Mouse (Mus musculus) heart, postnatal 25 days (tissue): ENCODE measurements at regions not wholly inside any gene's neighbourhood (a gene's known extent, or its start where the extent isn't known, plus 50 kb on each side); places are given as distances from the start of the nearest gene placed in this dataset.

Source experiments
- DNase-seq: peaks from one replicate; pipeline ENCODE4 v3.0.0; 2022; ENCODE audit warnings: low spot score
- intact Hi-C: fragments of 180-260 bp; cut with DNase I; formaldehyde crosslinking; loops from one replicate; pipeline ENCODE4 v1.15.1; 2025

DNA sequence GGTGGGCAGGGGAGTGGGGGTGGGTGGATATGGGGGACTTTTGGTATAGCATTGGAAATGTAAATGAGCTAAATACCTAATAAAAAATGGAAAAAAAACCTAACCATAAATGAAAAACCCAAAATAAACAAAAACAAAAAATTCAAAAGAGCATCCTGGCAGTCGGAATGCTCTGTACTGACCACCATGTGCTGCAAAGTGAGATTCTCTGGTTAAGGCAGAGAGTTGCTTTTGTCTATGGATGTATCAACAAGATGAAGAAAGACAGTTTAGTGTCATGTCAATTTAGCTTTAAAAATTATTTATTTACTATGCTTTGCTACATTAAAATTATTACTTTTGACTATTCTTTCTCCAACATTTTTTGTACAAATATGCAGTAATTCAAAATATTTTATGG is 88.5 kb downstream of the E330014E10Rik start:
- DNase-seq: no peak
- intact Hi-C loops: no loop called here

DNA sequence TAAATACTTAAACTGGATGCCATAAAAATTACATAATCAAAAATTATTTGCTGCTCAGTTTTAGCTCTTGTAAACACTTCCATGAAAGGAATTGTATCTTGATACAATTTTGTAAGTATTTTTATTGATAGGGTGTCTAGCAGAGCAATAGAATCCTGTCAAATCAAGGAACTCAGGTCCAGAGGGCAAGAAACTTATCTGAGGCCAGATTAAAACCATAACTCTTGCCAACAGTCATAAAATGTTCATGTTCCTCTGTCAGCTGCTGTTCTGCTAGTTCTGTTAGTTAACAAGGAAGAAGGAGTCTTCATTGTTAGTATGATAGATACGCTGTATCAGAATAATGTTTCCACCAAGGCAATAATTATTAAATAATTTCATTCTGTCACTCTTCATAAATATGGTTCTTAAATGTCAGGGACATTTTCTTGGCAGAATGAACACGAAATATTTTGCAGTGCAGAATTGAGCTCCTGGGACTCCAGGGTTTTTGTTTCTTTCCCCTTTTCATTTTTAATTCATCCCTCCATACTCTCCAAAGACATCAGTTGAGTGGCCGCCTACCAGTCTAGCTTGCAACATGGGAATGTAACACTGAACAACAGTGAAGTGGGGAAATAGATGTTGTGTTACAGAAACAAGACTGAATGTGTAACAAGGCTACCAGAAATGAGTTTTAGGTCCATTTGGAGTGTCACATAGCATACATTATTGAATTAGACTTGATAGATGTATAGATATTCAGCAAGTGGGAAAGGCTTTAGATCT is 89.1 kb downstream of the E330014E10Rik start:
- no peak for DNase-seq
- intact Hi-C loops: no loop called here

DNA sequence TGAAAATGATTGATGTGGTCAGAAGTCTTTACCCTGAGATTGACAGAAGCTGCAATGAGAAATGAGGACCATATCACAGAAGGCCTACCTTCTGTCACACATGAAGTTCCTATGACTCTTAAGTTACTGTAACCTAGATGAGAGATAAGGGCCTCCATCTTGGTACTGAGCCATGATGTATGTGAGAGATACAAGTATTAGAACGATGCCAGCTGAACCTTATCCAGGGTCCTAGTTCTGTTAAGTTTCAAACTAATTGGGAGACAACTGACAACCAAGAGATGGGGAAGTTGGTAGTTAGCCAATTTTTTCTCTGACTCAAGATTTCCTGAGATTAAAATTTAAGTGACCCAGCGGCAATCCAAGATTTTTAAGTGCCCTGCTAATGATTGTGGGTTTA is 89.7 kb downstream of the E330014E10Rik start:
- intact Hi-C loops: no loop called here
- DNase-seq: no peak

DNA sequence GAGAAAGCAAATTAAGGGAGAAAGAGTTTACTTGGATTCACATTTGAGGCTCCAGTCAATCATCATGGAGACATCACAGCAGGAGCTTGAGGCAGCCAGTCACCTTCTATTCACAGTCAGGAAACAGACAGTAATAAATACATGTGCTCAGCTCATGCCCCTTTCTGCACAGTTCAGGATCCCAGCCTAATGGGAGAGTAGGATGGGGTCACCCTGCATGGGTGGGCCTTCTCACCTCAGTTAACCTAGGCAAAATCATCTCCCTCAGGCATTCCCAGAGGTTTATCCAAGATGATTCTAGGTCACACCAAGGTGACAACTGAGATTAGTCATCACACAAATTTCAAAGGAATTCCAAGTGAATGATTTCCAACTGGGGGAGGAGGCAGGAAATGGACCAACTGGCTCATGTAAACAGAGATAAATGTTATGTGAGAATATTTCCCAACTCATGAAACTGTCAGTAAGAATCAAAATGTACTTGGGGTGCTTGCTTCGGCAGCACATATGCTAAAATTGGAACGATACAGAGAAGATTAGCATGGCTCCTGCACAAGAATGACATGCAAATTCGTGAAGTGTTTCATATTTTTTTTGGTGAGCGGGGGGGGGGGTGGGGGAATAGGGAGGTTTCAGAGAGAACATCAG is 89.8 kb upstream of the Cxcl13 start:
- no peak for DNase-seq
- intact Hi-C loops: no loop called here

DNA sequence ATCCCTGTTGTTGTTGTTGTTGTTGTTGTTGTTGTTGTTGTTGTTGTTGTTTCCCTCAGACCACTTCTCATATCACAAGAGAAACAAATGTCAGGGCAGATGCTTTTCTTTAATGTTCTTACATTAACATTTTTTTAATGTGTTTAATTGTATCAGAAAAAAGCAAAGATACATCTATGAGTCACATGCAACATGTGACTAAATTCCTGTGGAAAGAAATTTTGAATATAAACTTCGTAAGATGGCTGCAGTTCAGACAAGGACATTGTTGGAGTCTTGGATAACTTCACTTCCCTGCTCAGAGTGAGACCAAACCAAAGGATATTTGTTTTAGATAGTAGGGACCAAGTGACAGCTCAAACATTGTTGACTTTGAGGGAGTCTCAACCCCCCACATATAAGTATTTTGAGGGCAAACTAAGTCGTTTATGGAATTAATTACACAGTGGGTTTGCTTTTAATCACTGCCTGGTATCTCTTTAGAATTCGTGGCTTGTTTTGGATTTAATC is 86.4 kb upstream of the Cxcl13 start:
- intact Hi-C loops: no loop called here
- no peak for DNase-seq

DNA sequence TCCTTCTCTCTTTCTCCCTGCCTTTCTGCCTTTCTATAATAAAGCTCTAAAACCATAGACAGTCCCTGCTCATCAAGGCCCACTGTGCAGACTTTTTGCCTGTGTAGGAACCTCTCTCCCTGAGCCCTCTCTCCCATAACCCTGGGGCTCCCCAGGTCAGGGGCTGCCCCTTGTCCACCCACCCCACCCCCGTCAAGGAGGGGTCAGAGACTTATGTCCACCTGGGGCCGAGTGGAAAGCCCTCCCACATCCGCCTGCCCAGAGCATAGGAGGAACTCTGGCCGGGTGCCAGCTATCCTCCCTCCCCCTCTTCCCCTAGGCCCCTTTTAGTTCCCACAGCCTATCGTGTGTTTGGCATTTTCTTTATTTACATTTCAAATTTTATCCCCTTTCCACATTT is 81.8 kb upstream of the Cxcl13 start:
- intact Hi-C loops: no loop called here
- no peak for DNase-seq

DNA sequence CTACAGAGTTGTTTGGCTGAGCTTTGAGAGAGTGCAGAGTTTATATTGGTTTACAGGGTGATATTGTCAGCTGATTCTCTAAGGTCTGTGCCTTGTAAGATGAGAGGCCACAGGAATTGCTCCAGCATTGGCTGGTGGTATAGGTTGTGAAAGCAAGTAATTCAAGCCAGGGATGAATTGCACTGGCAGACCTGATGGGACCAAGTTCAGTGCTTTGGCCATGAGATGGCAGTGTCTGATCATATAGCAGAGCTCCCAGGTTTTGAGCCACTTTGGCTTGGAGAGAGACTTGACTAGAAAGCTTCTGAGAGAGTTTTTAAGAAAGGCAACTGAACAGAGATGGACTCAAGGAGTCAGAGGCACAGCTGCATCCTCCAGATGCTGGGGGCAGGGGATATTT is 75.8 kb upstream of the Cxcl13 start:
- intact Hi-C loops: loop anchor here (1.0 to 5.0 kb wide), 2 partner anchors 69 to 86 kb away; no protein-coding TSS in a partner anchor
- DNase-seq: no peak
